Mouse (Mus musculus) lung, adult 2 months (tissue): ENCODE results near the gene Wdr95.

ENCODE experiments used
- CTCF ChIP-seq: fragments of 200-500 bp; IDR thresholded peaks from 2 replicates; pipeline ENCODE4 v1.5.1; 2011; ENCODE audit warnings: mild to moderate bottlenecking, low read length, control low read depth; ENCODE audit not compliant: insufficient read depth
- POLR2A ChIP-seq: fragments of 200-500 bp; IDR thresholded peaks from 2 replicates; pipeline ENCODE4 v1.6.1; 2011; ENCODE audit warnings: low read depth, mild to moderate bottlenecking, control low read depth, low read length, borderline replicate concordance; ENCODE audit errors: extremely low read depth

DNA sequence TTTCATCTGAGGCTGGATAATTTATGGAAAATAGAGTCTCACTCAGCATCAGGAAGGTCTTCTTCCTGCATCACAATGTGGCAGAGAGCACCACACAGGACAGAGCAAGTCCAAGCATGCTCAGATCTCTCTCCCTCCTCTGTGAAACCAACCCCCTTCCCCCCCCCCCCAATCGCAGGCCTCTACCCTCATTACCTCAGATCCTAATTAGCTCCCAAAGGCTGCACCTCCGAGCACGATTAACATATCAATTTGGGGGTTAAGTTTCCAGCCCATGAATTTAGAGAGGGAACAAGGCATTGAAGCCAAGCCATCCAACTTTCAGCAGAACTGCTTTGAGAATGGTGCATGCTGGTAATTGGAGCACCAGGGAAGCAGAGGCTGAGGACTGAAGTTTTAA lies 15.8 kb upstream of the Wdr95 start:
- TF ChIP-seq POLR2A (no peak), CTCF (no peak)
